Mouse (Mus musculus) ES-Bruce4 (cell line): ENCODE data around the gene Zer1.

Experiments
- CTCF ChIP-seq: IDR thresholded peaks from one replicate; pipeline ENCODE4 v1.8.1; 2011; ENCODE audit warnings: low read depth, low read length
- POLR2A ChIP-seq: IDR thresholded peaks from one replicate; pipeline ENCODE4 v1.8.1; 2011; ENCODE audit warnings: low read length; ENCODE audit not compliant: insufficient read depth

DNA sequence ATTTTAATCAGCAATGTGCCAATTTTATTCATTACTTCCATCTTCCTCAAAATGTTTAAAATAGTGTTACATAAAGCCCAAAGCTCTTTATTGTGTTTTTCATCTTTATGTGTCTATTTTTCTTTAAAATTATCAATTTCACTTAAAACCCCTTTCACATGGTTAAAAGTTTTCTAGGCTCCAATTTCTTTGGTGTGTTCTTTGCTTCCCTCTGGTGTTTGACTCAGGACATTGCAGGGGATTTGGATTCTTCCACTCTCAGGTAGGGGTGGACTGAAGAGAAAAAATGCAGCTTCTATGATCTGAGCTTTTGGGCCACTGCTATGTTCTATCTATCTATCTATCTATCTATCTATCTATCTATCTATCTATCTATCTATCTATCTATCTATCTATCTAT, 37.4 kb upstream of the Zer1 start:
- no peak for TF ChIP-seq CTCF
- no peak for TF ChIP-seq POLR2A
